In genomic region chr14:34373581-34373980, GRCm38 (mm10) we compare ENCODE assay signal across 32 mouse cellular contexts. TPM values are rescaled to one million over a fixed set of nuclear protein-coding genes. Genes with fewer than 3 reads are reported as not detected.
DNase-seq lines count a peak whose midpoint lies in the region; ATAC-seq and TF ChIP-seq lines count a peak whose summit lies in the region.
"Had no signal": no experiment of that assay in that cellular context is flagged by ENCODE, and none has a peak within 500 bp of the region (broad histone marks: within the 10 kb centered on the region; RNA-seq: fewer than 3 reads in every experiment).

No protein-coding gene starts in this region.

- H3K9ac ChIP-seq in hindbrain, embryonic 12.5 days, result no peak overlapping the region
- H3K9ac ChIP-seq in neural tube, embryonic 12.5 days, result 0 out of 2 replicates have a peak overlapping the region, but pooled peaks have one; percentile 19
- no peak overlapping the region for H3K9ac ChIP-seq in forebrain, embryonic 15.5 days (replicated peaks)
- H3K9ac ChIP-seq: intestine, embryonic 15.5 days; limb, embryonic 13.5 days; liver, embryonic 12.5 days had no signal

- H3K27ac ChIP-seq in hindbrain, embryonic 12.5 days, result peak overlapping the region; percentile 66; the same call in 1 of the 2 replicates
- no peak overlapping the region for H3K27ac ChIP-seq in neural tube, embryonic 12.5 days
- H3K27ac ChIP-seq in forebrain, embryonic 15.5 days (replicated peaks), result no peak overlapping the region
- H3K27ac ChIP-seq: heart, embryonic 10.5 days; intestine, embryonic 15.5 days; layer of hippocampus, adult 2 months; limb, embryonic 13.5 days; liver, embryonic 12.5 days had no signal

- no peak for TF ChIP-seq CTCF in E14TG2a.4 (conservative IDR thresholded peaks at IDR 0.05; ENCODE audit: low read length)

- no peak for ATAC-seq in hindbrain, embryonic 12.5 days (ENCODE audit: low FRiP score)
- ATAC-seq in neural tube, embryonic 12.5 days (ENCODE audit: low FRiP score, low read depth), result no peak
- no peak for ATAC-seq in forebrain, embryonic 15.5 days (replicated peaks)
- ATAC-seq: CD4-positive, CD25-positive, alpha-beta regulatory T cell, adult 4 months; forebrain, embryonic 14.5 days; intestine, embryonic 15.5 days; liver, embryonic 12.5 days; Patski had no signal

- peaks cover 82% of the 10 kb centered on the region for H3K4me1 ChIP-seq in E14TG2a.4 (replicated peaks; ENCODE audit: low read depth, low read length)
- peaks cover 15% of the 10 kb centered on the region for H3K4me1 ChIP-seq in hindbrain, embryonic 12.5 days
- peaks cover 15% of the 10 kb centered on the region for H3K4me1 ChIP-seq in neural tube, embryonic 12.5 days
- peaks cover 5% of the 10 kb centered on the region; the same call in 1 of the 2 replicates for H3K4me1 ChIP-seq in forebrain, embryonic 15.5 days

- intact Hi-C loops in left cerebral cortex, postnatal 10 days (cut with DNase I), result loop anchor here (5.0 kb wide), 1 partner anchor 199 kb away; no protein-coding TSS in a partner anchor

- peak overlapping the region; percentile 21 for H3K4me2 ChIP-seq in hindbrain, embryonic 12.5 days (replicated peaks)
- peak overlapping the region; percentile 38 for H3K4me2 ChIP-seq in neural tube, embryonic 12.5 days (replicated peaks)
- no peak overlapping the region for H3K4me2 ChIP-seq in forebrain, embryonic 15.5 days (replicated peaks)
- H3K4me2 ChIP-seq: intestine, embryonic 15.5 days; limb, embryonic 13.5 days; liver, embryonic 12.5 days; midbrain, embryonic 11.5 days had no signal

- no peaks in the 10 kb centered on the region; the same call in 1 of the 2 replicates for H3K27me3 ChIP-seq in E14TG2a.4 (ENCODE audit: insufficient read depth, low read length)
- no peaks in the 10 kb centered on the region for H3K27me3 ChIP-seq in hindbrain, embryonic 12.5 days
- no peaks in the 10 kb centered on the region for H3K27me3 ChIP-seq in neural tube, embryonic 12.5 days (replicated peaks)
- H3K27me3 ChIP-seq in forebrain, embryonic 15.5 days, result no peaks in the 10 kb centered on the region
- H3K27me3 ChIP-seq: intestine, embryonic 15.5 days; limb, embryonic 13.5 days; liver, embryonic 12.5 days; Patski had no signal

- no peaks in the 10 kb centered on the region for H3K9me3 ChIP-seq in E14TG2a.4 (ENCODE audit: low read length)
- H3K9me3 ChIP-seq in hindbrain, embryonic 12.5 days (replicated peaks), result no peaks in the 10 kb centered on the region
- H3K9me3 ChIP-seq in neural tube, embryonic 12.5 days, result no peaks in the 10 kb centered on the region
- H3K9me3 ChIP-seq in forebrain, embryonic 15.5 days, result no peaks in the 10 kb centered on the region
- H3K9me3 ChIP-seq: heart, embryonic 10.5 days; intestine, embryonic 15.5 days; limb, embryonic 13.5 days; liver, embryonic 12.5 days had no signal

- H3K36me3 ChIP-seq in E14TG2a.4 (ENCODE audit: insufficient read depth, low read length), result no peaks in the 10 kb centered on the region
- no peaks in the 10 kb centered on the region for H3K36me3 ChIP-seq in hindbrain, embryonic 12.5 days
- H3K36me3 ChIP-seq in neural tube, embryonic 12.5 days, result no peaks in the 10 kb centered on the region
- no peaks in the 10 kb centered on the region for H3K36me3 ChIP-seq in forebrain, embryonic 15.5 days
- H3K36me3 ChIP-seq: heart, embryonic 10.5 days; intestine, embryonic 15.5 days; limb, embryonic 13.5 days; liver, embryonic 12.5 days had no signal

- peak overlapping the region; percentile 20; the same call in 1 of the 2 replicates for H3K4me3 ChIP-seq in E14TG2a.4 (replicated peaks; ENCODE audit: low read length)
- H3K4me3 ChIP-seq in hindbrain, embryonic 12.5 days, result peak overlapping the region; percentile 13; the same call in 1 of the 2 replicates
- no peak overlapping the region for H3K4me3 ChIP-seq in neural tube, embryonic 12.5 days
- H3K4me3 ChIP-seq in forebrain, embryonic 15.5 days, result no peak overlapping the region
- H3K4me3 ChIP-seq: heart, embryonic 10.5 days; intestine, embryonic 15.5 days; layer of hippocampus, adult 2 months; limb, embryonic 13.5 days; liver, embryonic 12.5 days had no signal

- DNase-seq in heart, adult 11 months, result peak; percentile 91
- no peak for DNase-seq in heart, adult 18-20 months
- DNase-seq in left cerebral cortex, postnatal 10 days (ENCODE audit: extremely low spot score in 1 of 2, low spot score in 2 of 2), result no peak
- DNase-seq: cerebellum, adult 11-12 months; cerebellum, postnatal 25 days; gastrocnemius, postnatal 14 days; heart, postnatal 4 days; kidney, adult 9 months; kidney, postnatal 25 days; lung, adult 18-20 months; lung, postnatal 10 days; right cerebral cortex, postnatal 25 days had no signal

- WGBS in hindbrain, embryonic 12.5 days, result 82% methylated on average over 6 of the region's 6 CpGs
- WGBS in neural tube, embryonic 12.5 days, result 83% methylated on average over 6 of the region's 6 CpGs
- whole genome bisulfite sequencing in forebrain, embryonic 15.5 days, result 85% methylated on average over 6 of the region's 6 CpGs

RNA-seq across cellular contexts. Expression of gene Sncg, which starts 1.0 kb away (rescaled TPM):
- 10 to 100 TPM; 11.6 to 12.6 TPM for total RNA-seq in heart, adult 18-20 months (2021)
- 130 and 136 TPM in 2 replicates for polyA plus RNA-seq in hindbrain, embryonic 12.5 days (2016; fragmentation: Nextera tagmentation; extraction: Ambion mirVana)
- polyA plus RNA-seq in neural tube, embryonic 12.5 days (2016; fragmentation: Nextera tagmentation; extraction: Ambion mirVana), result 345 and 420 TPM in 2 replicates
- total RNA-seq in left cerebral cortex, postnatal 10 days (2021), result 1 to 10 TPM; 1.4 to 2.0 TPM
- 1.9 and 2.9 TPM in 2 replicates for polyA plus RNA-seq in forebrain, embryonic 15.5 days (2015; fragmentation: Nextera tagmentation; extraction: Ambion mirVana)
- polyA plus RNA-seq: CD4-positive, CD25-positive, alpha-beta regulatory T cell, adult 4 months; Patski had no signal

RNA-seq across cellular contexts. Expression of gene Mmrn2, which starts 1.7 kb away (rescaled TPM):
- total RNA-seq in heart, adult 18-20 months (2021), result 10 to 100 TPM; 30.1 to 30.7 TPM
- 7.0 and 7.3 TPM in 2 replicates for polyA plus RNA-seq in hindbrain, embryonic 12.5 days (2016; fragmentation: Nextera tagmentation; extraction: Ambion mirVana)
- 7.8 and 8.2 TPM in 2 replicates for polyA plus RNA-seq in neural tube, embryonic 12.5 days (2016; fragmentation: Nextera tagmentation; extraction: Ambion mirVana)
- 1 to 10 TPM; 3.8 to 5.1 TPM for total RNA-seq in left cerebral cortex, postnatal 10 days (2021)
- polyA plus RNA-seq in forebrain, embryonic 15.5 days (2015; fragmentation: Nextera tagmentation; extraction: Ambion mirVana), result 4.2 and 4.3 TPM in 2 replicates

RNA-seq across cellular contexts. Expression of gene Fam25c, which starts 18.3 kb away (rescaled TPM):
- not detected for total RNA-seq in heart, adult 18-20 months (2021)
- polyA plus RNA-seq in hindbrain, embryonic 12.5 days (2016; fragmentation: Nextera tagmentation; extraction: Ambion mirVana), result not detected in 2 replicates
- polyA plus RNA-seq in neural tube, embryonic 12.5 days (2016; fragmentation: Nextera tagmentation; extraction: Ambion mirVana), result not detected in 2 replicates
- 1 to 10 TPM in 1 of 2 experiments, not detected in 1; 1.0 TPM for total RNA-seq in left cerebral cortex, postnatal 10 days (2021)
- polyA plus RNA-seq in forebrain, embryonic 15.5 days (2015; fragmentation: Nextera tagmentation; extraction: Ambion mirVana), result not detected in 2 replicates
- total RNA-seq: adrenal gland, adult 18-20 months; adrenal gland, postnatal 4 days; heart, postnatal 4 days; layer of hippocampus, adult 2 months; layer of hippocampus, postnatal 25 days; left cerebral cortex, postnatal 14 days had no signal
- polyA plus RNA-seq: CD4-positive, CD25-positive, alpha-beta regulatory T cell, adult 4 months; forebrain, embryonic 14.5 days; heart, embryonic 10.5 days; heart, embryonic 16.5 days; intestine, embryonic 15.5 days; liver, embryonic 12.5 days; midbrain, embryonic 11.5 days; Patski; spleen, adult 2 months; testis, adult 2 months had no signal

Comparison
In these comparisons a context has a peak if more than half of its experiments do, and no peak if none do; other contexts are left out.
1. H3K4me3 ChIP-seq: peak in E14TG2a.4 (single experiment) and hindbrain, embryonic 12.5 days (single experiment); none in neural tube, embryonic 12.5 days (single experiment) and forebrain, embryonic 15.5 days (single experiment).
2. RNA of gene Sncg, which starts 1.0 kb away (polyA plus RNA-seq): 345 to 420 TPM in neural tube, embryonic 12.5 days and 130 to 136 TPM in hindbrain, embryonic 12.5 days; 1.9 to 2.9 TPM in forebrain, embryonic 15.5 days; every median in the first group is over 10 times any median in the second.